Mouse (Mus musculus): ENCODE results near the gene Rnf123. TPM values are rescaled to one million over a fixed set of nuclear protein-coding genes. Genes with fewer than 3 reads are reported as not detected.

Gene Rnf123
- polyA plus RNA-seq, 1 experiment: 393 TPM

DNA sequence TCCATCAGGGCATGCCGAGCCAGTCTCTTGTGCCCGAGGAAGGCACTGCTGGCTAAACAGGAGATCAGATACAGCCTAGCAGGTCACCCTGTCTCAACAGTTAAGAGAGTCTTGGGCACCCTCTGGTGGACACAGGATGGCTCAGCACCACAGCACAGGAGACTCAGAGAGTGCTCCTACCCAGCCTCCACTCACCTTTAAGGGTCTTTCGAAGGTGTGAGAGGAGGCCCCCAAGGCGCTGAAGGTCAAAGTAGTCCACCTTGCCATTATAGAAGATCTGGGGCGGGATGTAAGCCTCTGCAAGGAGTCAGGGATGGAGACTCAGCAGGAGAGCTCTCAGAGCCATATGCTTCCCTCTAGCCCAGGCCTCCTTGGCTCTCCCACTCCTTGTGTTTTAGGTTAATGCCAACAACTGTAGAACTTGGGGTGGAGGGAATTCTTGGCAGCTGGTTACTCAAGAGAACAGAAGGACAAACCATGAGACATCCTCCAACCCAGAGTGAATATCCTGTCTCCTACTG is 17.6 kb downstream of the Rnf123 start:
- Histone ChIP-seq H3K4me1 (ENCODE audit: control insufficient read depth, insufficient read depth, low read length) (no peaks in the 10 kb centered on the region), H3K27ac (ENCODE audit: control insufficient read depth, insufficient read depth, low read depth, low read length, poor library complexity) (no peak overlapping the region), H3K4me3 (replicated peaks; ENCODE audit: control insufficient read depth, low read depth, low read length) (no peak overlapping the region)
- no peak for TF ChIP-seq POLR2A (IDR thresholded peaks at IDR 0.05; ENCODE audit: borderline replicate concordance, control insufficient read depth, low read depth, low read length)
- peak; percentile 79 for TF ChIP-seq CTCF (IDR thresholded peaks at IDR 0.05; ENCODE audit: control insufficient read depth, insufficient read depth, low read length)
- 53% methylated on average over 5 of the region's 5 CpGs for WGBS

DNA sequence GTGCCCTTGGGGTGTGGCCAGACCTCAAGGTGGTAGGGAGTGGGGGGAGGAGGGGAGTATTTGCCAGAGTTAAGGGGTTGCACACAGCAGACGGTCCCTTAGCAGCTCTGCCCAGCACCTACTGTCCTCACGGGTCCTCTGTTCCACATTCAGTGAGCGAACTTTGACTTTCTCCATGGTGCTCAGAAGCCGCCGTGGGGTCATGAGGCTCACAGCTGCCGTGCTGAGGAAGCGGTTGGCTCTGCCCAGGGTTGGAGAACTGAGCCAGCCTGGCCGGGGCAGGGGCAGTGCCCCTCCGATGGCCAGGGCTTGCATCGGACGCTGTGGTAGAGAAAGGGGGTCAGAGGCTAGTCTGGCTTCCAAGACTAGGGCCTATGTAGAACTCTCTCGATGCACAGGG is 19.8 kb downstream of the Rnf123 start:
- TF ChIP-seq CTCF (IDR thresholded peaks at IDR 0.05; ENCODE audit: control insufficient read depth, insufficient read depth, low read length) (no peak), POLR2A (IDR thresholded peaks at IDR 0.05; ENCODE audit: borderline replicate concordance, control insufficient read depth, low read depth, low read length) (no peak)
- Histone ChIP-seq H3K4me3 (replicated peaks; ENCODE audit: control insufficient read depth, low read depth, low read length) (no peak overlapping the region), H3K27ac (ENCODE audit: control insufficient read depth, insufficient read depth, low read depth, low read length, poor library complexity) (no peak overlapping the region), H3K4me1 (ENCODE audit: control insufficient read depth, insufficient read depth, low read length) (no peaks in the 10 kb centered on the region; the same call in 1 of the 2 replicates)
- 90% methylated on average over 12 of the region's 12 CpGs for WGBS

DNA sequence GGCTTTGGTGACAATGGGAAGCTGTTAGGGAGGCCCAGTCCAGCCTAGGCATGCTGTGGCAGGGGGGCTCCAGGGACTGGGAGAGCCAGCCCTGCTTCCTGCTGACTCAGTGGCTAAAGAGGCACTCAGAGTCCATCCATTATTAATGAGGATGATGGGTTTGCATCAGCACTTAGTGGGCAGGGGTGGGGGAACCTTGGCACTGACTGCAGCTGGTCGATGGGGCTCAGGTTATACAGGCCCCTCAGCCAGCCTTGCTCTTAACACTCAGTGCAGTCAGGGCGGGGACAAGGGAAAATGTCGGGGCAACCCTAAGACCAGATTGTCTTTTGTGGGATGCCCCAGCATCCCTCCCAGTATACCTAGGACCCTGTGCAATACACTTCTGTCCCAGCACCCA is 21.0 kb downstream of the Rnf123 start:
- WGBS: 94% methylated on average over 3 of the region's 3 CpGs
- Histone ChIP-seq H3K4me1 (ENCODE audit: control insufficient read depth, insufficient read depth, low read length) (no peaks in the 10 kb centered on the region; the same call in 1 of the 2 replicates), H3K4me3 (replicated peaks; ENCODE audit: control insufficient read depth, low read depth, low read length) (no peak overlapping the region), H3K27ac (ENCODE audit: control insufficient read depth, insufficient read depth, low read depth, low read length, poor library complexity) (no peak overlapping the region)
- TF ChIP-seq CTCF (IDR thresholded peaks at IDR 0.05; ENCODE audit: control insufficient read depth, insufficient read depth, low read length): no peak
- TF ChIP-seq POLR2A (IDR thresholded peaks at IDR 0.05; ENCODE audit: borderline replicate concordance, control insufficient read depth, low read depth, low read length): no peak

DNA sequence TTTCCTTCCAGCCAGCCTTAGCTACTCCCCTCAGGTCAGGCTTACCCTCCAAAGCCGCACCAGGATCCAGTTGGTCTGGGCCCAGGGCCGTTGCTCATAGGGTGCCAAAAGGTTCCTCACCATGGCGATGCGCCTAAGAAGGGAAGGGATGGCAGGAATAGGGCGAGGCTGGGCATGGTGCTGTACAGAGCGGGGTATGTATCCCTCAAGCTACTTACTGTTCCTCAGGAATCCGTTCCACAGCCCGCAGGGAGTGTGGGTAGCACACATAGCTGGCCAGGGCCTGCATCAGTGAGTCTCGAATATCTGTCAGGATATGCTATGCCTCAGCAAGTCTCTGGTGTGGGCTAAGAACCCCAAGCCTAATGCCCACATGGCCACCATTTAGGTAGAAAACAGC is 24.9 kb downstream of the Rnf123 start:
- WGBS: 94% methylated on average over 9 of the region's 9 CpGs
- H3K4me1 ChIP-seq (ENCODE audit: control insufficient read depth, insufficient read depth, low read length): peaks cover under 1% of the 10 kb centered on the region
- TF ChIP-seq POLR2A (IDR thresholded peaks at IDR 0.05; ENCODE audit: borderline replicate concordance, control insufficient read depth, low read depth, low read length) (no peak), CTCF (IDR thresholded peaks at IDR 0.05; ENCODE audit: control insufficient read depth, insufficient read depth, low read length) (no peak)
- H3K4me3 ChIP-seq (replicated peaks; ENCODE audit: control insufficient read depth, low read depth, low read length): no peak overlapping the region
- no peak overlapping the region for H3K27ac ChIP-seq (ENCODE audit: control insufficient read depth, insufficient read depth, low read depth, low read length, poor library complexity)

DNA sequence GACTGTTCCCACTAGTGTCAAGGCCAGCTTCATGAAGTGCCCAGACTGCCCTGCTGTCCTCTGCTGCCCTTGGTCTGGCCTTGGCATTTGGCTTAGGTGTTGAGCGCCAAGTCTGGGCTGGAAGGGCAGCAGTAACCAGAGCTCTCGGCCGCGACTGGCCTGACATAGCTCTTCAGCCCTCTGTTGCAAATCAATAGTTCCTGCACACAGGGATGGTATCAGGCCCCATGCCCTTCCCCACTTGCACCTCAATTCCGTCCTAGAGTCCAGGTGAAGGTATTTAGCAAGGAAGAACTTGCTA is 25.9 kb downstream of the Rnf123 start:
- WGBS: 91% methylated on average over 5 of the region's 5 CpGs
- TF ChIP-seq CTCF (IDR thresholded peaks at IDR 0.05; ENCODE audit: control insufficient read depth, insufficient read depth, low read length): no peak
- TF ChIP-seq POLR2A (IDR thresholded peaks at IDR 0.05; ENCODE audit: borderline replicate concordance, control insufficient read depth, low read depth, low read length): no peak
- Histone ChIP-seq H3K4me3 (replicated peaks; ENCODE audit: control insufficient read depth, low read depth, low read length) (no peak overlapping the region), H3K4me1 (ENCODE audit: control insufficient read depth, insufficient read depth, low read length) (peaks cover 3% of the 10 kb centered on the region), H3K27ac (ENCODE audit: control insufficient read depth, insufficient read depth, low read depth, low read length, poor library complexity) (no peak overlapping the region)

DNA sequence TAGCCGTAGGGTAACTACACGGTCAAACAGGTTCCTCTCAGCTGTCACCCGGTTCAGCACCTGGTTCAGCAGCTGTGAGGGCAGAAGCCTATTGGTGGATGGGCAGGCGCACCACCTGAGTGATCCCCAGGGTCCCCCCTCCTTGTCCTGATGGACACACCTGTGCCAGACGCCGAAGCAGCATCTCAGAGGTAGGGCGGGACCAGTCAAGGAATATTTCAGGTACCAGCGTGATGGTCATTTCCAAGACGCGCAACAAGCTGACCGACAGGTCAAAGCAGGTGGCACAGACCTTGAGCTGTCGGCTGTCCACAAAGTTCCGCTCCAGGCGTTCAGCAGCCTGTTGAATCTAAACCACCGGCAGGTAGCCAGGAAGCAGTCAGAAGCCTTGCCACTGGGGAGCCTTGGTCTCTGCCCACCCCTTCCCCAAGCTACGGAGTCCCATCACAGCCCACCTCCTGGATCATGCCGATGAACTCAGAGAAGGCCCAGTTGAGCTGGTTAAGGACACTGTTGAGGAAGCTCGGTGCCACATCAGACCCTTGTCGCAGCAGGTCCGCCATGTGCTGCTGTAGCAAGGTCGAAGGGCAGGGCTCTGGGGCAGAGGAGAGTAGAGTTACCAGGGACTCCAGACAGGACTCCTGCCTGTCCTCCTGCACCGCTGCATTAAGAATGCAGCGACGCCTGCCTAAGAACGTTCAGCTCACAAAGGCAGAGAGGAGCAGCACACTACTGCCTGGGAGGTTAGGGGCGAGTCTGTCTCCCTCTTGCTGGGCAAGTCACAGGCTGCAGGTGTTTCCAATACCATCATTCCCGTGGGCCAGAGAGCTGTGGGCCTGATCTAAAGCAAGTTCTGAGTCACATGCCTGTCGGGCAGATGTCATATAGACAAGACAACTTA is 26.5 kb downstream of the Rnf123 start:
- H3K4me1 ChIP-seq (ENCODE audit: control insufficient read depth, insufficient read depth, low read length): peaks cover 3% of the 10 kb centered on the region
- 94% methylated on average over 28 of the region's 28 CpGs for WGBS
- TF ChIP-seq CTCF (IDR thresholded peaks at IDR 0.05; ENCODE audit: control insufficient read depth, insufficient read depth, low read length): no peak
- TF ChIP-seq POLR2A (IDR thresholded peaks at IDR 0.05; ENCODE audit: borderline replicate concordance, control insufficient read depth, low read depth, low read length): no peak

DNA sequence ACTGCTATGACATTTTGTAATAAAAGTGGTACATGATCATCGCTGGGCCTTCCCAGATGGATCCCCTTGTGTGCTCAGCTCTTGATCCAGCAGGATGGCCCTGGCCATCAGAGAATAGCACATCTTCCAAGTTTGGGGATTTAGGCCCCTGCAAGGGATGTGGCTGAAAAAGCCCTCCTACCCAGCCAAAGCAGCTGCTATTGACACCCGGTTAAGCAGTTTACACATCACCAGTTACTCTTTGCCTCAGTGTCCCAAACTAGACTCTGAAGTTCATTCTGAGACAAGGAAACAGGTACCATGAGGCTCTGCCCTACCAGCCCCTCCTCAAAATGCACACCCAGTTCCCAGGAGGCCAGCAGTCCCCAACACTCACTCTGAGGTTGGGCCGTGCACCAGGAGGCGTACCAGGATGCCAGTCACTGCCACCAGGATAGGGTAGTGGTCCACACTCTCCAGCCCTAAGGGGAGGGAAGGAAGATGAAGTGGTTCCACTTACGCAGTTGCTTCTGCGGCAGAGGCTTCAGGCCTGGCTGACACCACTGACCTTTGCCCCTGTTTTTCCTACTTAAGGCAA is 27.4 kb downstream of the Rnf123 start:
- no peak overlapping the region for H3K27ac ChIP-seq (ENCODE audit: control insufficient read depth, insufficient read depth, low read depth, low read length, poor library complexity)
- no peak overlapping the region for H3K4me3 ChIP-seq (replicated peaks; ENCODE audit: control insufficient read depth, low read depth, low read length)
- H3K4me1 ChIP-seq (ENCODE audit: control insufficient read depth, insufficient read depth, low read length): peaks cover 3% of the 10 kb centered on the region
- no peak for TF ChIP-seq POLR2A (IDR thresholded peaks at IDR 0.05; ENCODE audit: borderline replicate concordance, control insufficient read depth, low read depth, low read length)
- 96% methylated on average over 6 of the region's 6 CpGs for WGBS

More for the DNA sequence above, 26.5 kb downstream of the Rnf123 start:
- no peak overlapping the region for H3K4me3 ChIP-seq (replicated peaks; ENCODE audit: control insufficient read depth, low read depth, low read length)
- H3K27ac ChIP-seq (ENCODE audit: control insufficient read depth, insufficient read depth, low read depth, low read length, poor library complexity): no peak overlapping the region

DNA sequence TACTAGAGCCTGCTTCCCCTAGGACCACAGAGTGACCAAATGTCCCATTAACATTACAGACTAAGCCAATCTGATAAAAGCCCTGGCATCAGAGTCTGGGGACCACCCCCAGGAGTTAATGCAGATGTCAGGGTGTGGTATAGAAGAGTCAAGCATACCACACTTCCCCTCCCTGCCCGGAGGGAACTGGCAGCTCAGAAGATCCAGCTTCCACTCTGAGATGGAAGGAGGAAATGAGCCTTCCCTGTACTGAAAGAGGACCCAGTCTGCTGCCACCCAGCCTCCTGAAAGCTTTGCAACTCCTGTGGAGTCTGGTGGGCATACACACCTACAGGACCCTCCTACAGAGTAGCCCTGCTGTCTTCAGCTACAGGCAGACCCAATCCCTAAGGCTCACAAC is 28.1 kb downstream of the Rnf123 start:
- H3K4me1 ChIP-seq (ENCODE audit: control insufficient read depth, insufficient read depth, low read length): peaks cover 3% of the 10 kb centered on the region
- no peak for TF ChIP-seq CTCF (IDR thresholded peaks at IDR 0.05; ENCODE audit: control insufficient read depth, insufficient read depth, low read length)
- TF ChIP-seq POLR2A (IDR thresholded peaks at IDR 0.05; ENCODE audit: borderline replicate concordance, control insufficient read depth, low read depth, low read length): no peak
- WGBS: 32% methylated on average over 1 of the region's 1 CpGs
- no peak overlapping the region for H3K4me3 ChIP-seq (replicated peaks; ENCODE audit: control insufficient read depth, low read depth, low read length)
- H3K27ac ChIP-seq (ENCODE audit: control insufficient read depth, insufficient read depth, low read depth, low read length, poor library complexity): no peak overlapping the region

Data from bone marrow, adult 2 months (tissue).